Mouse (Mus musculus) lung, postnatal 0 days (tissue): ENCODE data around the gene Ablim1.

Source experiments
- CTCF ChIP-seq: IDR thresholded peaks from 2 replicates; pipeline ENCODE4 v1.5.1; 2016; ENCODE audit warnings: antibody characterized with exemption, mild to moderate bottlenecking
- EP300 ChIP-seq: IDR thresholded peaks from 2 replicates; pipeline ENCODE4 v1.6.1; 2016; ENCODE audit warnings: antibody characterized with exemption, mild to moderate bottlenecking, control low read depth

- TF ChIP-seq CTCF, result no peak
- no peak for TF ChIP-seq EP300
Observed at GRCm38 (mm10) chr19:57088804-57089369, 225.8 kb downstream of the Ablim1 start.
